Mouse (Mus musculus) forebrain, embryonic 15.5 days (tissue): Measurements from ENCODE around the gene Chid1. TPM values are rescaled to one million over a fixed set of nuclear protein-coding genes. Genes with fewer than 3 reads are reported as not detected.
A peak's percentile ranks its signal among the peaks of the same experiment; 100 is the strongest.

Experiments used
- ATAC-seq: fragments of 200-750 bp; cut with Nextera tagmentation; replicated peaks from 2 replicates; pipeline ENCODE4 v1.8.0; 2017; ENCODE audit warnings: mild to moderate bottlenecking, moderate TSS enrichment, moderate library complexity
- H3K27ac ChIP-seq: fragments of 300-500 bp; sonication (generic); replicated peaks from 2 replicates; pipeline ENCODE4 v1.5.1; 2015; ENCODE audit warnings: mild to moderate bottlenecking, inconsistent platforms
- H3K27me3 ChIP-seq: fragments of 300-500 bp; sonication (generic); 2 replicates; pipeline ENCODE4 v1.6.1; 2015; ENCODE audit warnings: inconsistent platforms
- H3K36me3 ChIP-seq: fragments of 300-500 bp; sonication (generic); 2 replicates; pipeline ENCODE4 v1.6.1; 2015; ENCODE audit warnings: mild to moderate bottlenecking, inconsistent platforms
- H3K4me1 ChIP-seq: fragments of 300-500 bp; sonication (generic); 2 replicates; pipeline ENCODE4 v1.6.1; 2015; ENCODE audit warnings: inconsistent platforms
- H3K4me2 ChIP-seq: fragments of 300-500 bp; sonication (generic); replicated peaks from 2 replicates; pipeline ENCODE4 v1.6.1; 2015; ENCODE audit warnings: mild to moderate bottlenecking, inconsistent platforms
- H3K4me3 ChIP-seq: fragments of 300-500 bp; sonication (generic); 2 replicates; pipeline ENCODE4 v1.5.1; 2015; ENCODE audit warnings: mild to moderate bottlenecking, inconsistent platforms
- H3K9ac ChIP-seq: fragments of 300-500 bp; sonication (generic); replicated peaks from 2 replicates; pipeline ENCODE4 v1.6.1; 2015; ENCODE audit warnings: mild to moderate bottlenecking, inconsistent platforms
- H3K9me3 ChIP-seq: fragments of 300-500 bp; sonication (generic); 2 replicates; pipeline ENCODE4 v1.6.1; 2016; ENCODE audit warnings: inconsistent platforms
- WGBS: fragments of 180-500 bp; shearing (Covaris S2); methylation state at CpG from one replicate; pipeline ENCODE4 v1.1.7; 2015; ENCODE audit warnings: mixed read lengths; 5-methylcytosine and 5-hydroxymethylcytosine counted together
- polyA plus RNA-seq: library from polyadenylated mRNA; unstranded; fragments of >200 nt; fragmentation: Nextera tagmentation; extraction: Ambion mirVana; gene quantifications from 2 replicates; pipeline ENCODE4 v1.2.1, GENCODE M21; 2015

Chid1 gene
- polyA plus RNA-seq, 1 experiment from 2014 or later: 33.7 TPM

GRCm38 (mm10) chr7:141464603-141465201, 75.0 kb downstream of the Chid1 start:
- peak overlapping the region; percentile 14; the same call in 1 of the 2 replicates for H3K4me3 ChIP-seq
- H3K36me3 ChIP-seq: peaks cover 4% of the 10 kb centered on the region; the same call in 1 of the 2 replicates
- no peak for ATAC-seq
- no peak overlapping the region for H3K27ac ChIP-seq
- H3K4me2 ChIP-seq: peak overlapping the region; percentile 8; the same call in 1 of the 2 replicates
- peaks cover 47% of the 10 kb centered on the region for H3K4me1 ChIP-seq
- peaks cover 69% of the 10 kb centered on the region for H3K27me3 ChIP-seq
- WGBS: 4% methylated on average over 38 of the region's 38 CpGs
- H3K9ac ChIP-seq: no peak overlapping the region
- no peaks in the 10 kb centered on the region for H3K9me3 ChIP-seq

GRCm38 (mm10) chr7:141463824-141464602, 75.6 kb downstream of the Chid1 start:
- no peak for ATAC-seq
- Histone ChIP-seq H3K4me3 (no peak overlapping the region), H3K4me2 (no peak overlapping the region), H3K4me1 (peaks cover 40% of the 10 kb centered on the region), H3K9me3 (no peaks in the 10 kb centered on the region), H3K27me3 (peaks cover 72% of the 10 kb centered on the region), H3K27ac (no peak overlapping the region), H3K9ac (no peak overlapping the region), H3K36me3 (peaks cover 5% of the 10 kb centered on the region; the same call in 1 of the 2 replicates)
- 24% methylated on average over 12 of the region's 12 CpGs for WGBS

DNA sequence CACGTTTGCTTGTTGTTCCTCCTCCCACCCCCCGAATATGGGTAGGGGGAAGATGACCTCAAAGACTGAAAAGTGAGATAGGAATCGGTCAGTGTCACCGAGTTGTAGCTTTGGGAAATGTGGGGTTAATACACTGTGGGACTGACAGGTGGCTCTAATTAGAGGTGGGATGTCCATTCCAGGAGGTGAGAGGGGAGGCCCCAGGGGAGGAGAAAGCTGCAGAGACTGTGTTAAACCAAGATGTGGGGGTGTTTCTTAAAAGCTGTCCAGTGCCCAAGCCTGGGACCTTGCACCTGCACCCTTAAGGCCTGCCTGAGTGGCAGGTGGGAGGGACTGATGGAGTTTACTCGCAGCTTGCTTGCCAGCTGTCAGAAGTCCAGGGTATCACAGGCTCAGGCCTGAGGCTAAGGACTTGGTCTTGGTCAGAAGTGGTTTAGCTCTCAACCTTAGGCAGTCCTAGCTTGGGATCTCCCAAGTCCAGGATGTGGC, 77.3 kb downstream of the Chid1 start:
- 12% methylated on average over 5 of the region's 5 CpGs for WGBS
- H3K27me3 ChIP-seq: peaks cover 72% of the 10 kb centered on the region
- peaks cover 24% of the 10 kb centered on the region for H3K4me1 ChIP-seq
- no peaks in the 10 kb centered on the region for H3K9me3 ChIP-seq
- H3K9ac ChIP-seq: no peak overlapping the region
- ATAC-seq: no peak
- no peak overlapping the region for H3K27ac ChIP-seq
- H3K4me3 ChIP-seq: peak overlapping the region; percentile 32
- H3K36me3 ChIP-seq: peaks cover 9% of the 10 kb centered on the region; the same call in 1 of the 2 replicates
- peak overlapping the region; percentile 54; the same call in 1 of the 2 replicates for H3K4me2 ChIP-seq

DNA sequence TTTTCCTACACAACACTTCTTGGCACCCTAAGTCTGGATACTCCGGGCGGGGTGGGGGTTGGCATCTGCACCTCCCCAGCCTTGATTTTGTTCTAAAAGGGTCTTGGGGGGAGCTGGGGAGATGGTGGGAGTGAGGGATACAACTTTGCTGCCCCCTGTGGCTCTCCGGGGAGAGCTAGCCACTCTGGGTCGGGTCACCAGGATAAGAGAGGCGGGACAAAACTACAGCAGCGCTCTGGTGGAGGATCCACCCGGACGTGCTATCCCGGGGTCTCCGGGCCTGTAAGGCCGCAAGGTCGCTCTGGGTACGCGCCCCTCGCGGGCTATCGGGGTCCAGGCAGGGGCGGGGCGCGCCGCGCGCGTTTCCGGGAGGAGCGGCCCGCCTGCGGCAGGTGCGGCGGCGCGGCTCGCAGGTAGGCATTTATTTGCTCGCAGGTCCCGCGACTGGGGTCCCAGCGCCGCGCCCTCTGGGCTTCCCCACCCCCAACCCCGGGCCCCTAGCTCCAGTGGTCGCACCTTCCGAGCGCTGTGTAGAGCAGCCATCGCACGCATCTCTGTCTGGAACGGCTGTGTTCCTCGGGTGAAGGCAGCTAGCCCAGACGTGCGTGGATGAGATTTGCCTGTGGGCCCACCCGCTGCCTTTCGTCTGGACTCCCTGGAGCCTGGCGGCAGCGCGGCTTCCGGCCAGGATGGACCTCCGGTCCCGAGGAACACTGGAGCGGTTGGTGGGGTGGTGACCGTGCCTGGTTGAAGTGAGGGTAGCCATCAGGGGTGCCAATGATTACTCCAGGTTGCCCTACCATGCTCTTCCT, 77.9 kb downstream of the Chid1 start:
- peak overlapping the region; percentile 30; the same call in 1 of the 2 replicates for H3K9ac ChIP-seq
- peak overlapping the region; percentile 54 for H3K4me2 ChIP-seq
- peaks cover 71% of the 10 kb centered on the region for H3K27me3 ChIP-seq
- H3K4me3 ChIP-seq: peak overlapping the region; percentile 32
- H3K9me3 ChIP-seq: no peaks in the 10 kb centered on the region
- WGBS: 3% methylated on average over 59 of the region's 59 CpGs
- H3K36me3 ChIP-seq: peaks cover 9% of the 10 kb centered on the region; the same call in 1 of the 2 replicates
- no peak overlapping the region for H3K27ac ChIP-seq
- H3K4me1 ChIP-seq: peaks cover 18% of the 10 kb centered on the region
- no peak for ATAC-seq

- peak within 1 kb of the TSS; percentile 32 for H3K4me3 ChIP-seq
- H3K36me3 ChIP-seq: peaks cover 9% of the 10 kb centered on the region; the same call in 1 of the 2 replicates
- no peaks in the 10 kb centered on the region for H3K9me3 ChIP-seq
- H3K4me1 ChIP-seq: peaks cover 26% of the 10 kb centered on the region
- peaks cover 60% of the 10 kb centered on the region for H3K27me3 ChIP-seq
- peak within 1 kb of the TSS; percentile 54 for H3K4me2 ChIP-seq
- ATAC-seq: no peak
- H3K9ac ChIP-seq: peak within 1 kb of the TSS; percentile 30; the same call in 1 of the 2 replicates
- 76% methylated on average over 15 of the region's 15 CpGs for WGBS
- H3K27ac ChIP-seq: no peak within 1 kb of the TSS
Observed at GRCm38 (mm10) chr7:141460391-141461113, 79.1 kb downstream of the Chid1 start, which contains the start of gene Cracr2b. Cracr2b (plus strand) TSS chr7:141461094.

GRCm38 (mm10) chr7:141460001-141460390, 79.7 kb downstream of the Chid1 start:
- Histone ChIP-seq H3K27me3 (peaks cover 55% of the 10 kb centered on the region), H3K4me3 (no peak overlapping the region), H3K27ac (no peak overlapping the region), H3K4me2 (no peak overlapping the region), H3K9me3 (no peaks in the 10 kb centered on the region), H3K9ac (no peak overlapping the region), H3K4me1 (peaks cover 29% of the 10 kb centered on the region), H3K36me3 (peaks cover 9% of the 10 kb centered on the region; the same call in 1 of the 2 replicates)
- ATAC-seq: no peak
- 86% methylated on average over 5 of the region's 5 CpGs for WGBS

DNA sequence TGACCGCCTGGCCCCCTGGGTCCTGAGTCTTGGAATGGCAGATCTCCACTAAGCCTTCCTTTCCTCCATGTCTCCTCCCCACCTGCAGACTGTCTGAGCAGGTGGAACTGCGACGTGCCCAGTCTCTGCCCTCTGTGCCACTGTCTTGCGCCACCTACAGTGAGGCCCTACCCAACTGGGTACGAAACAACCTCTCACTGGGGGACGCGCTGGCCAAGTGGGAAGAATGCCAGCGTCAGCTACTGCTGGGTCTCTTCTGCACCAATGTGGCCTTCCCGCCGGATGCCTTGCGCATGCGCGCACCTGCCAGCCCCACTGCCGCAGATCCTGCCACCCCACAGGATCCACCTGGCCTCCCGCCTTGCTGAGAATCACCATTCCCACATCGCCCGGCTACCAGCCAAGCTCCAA, 80.4 kb downstream of the Chid1 start:
- Histone ChIP-seq H3K4me1 (peaks cover 29% of the 10 kb centered on the region), H3K27ac (no peak overlapping the region), H3K4me2 (no peak overlapping the region), H3K27me3 (peaks cover 48% of the 10 kb centered on the region), H3K9me3 (no peaks in the 10 kb centered on the region), H3K36me3 (peaks cover 9% of the 10 kb centered on the region; the same call in 1 of the 2 replicates), H3K9ac (no peak overlapping the region), H3K4me3 (no peak overlapping the region)
- WGBS: 92% methylated on average over 17 of the region's 17 CpGs
- no peak for ATAC-seq

DNA sequence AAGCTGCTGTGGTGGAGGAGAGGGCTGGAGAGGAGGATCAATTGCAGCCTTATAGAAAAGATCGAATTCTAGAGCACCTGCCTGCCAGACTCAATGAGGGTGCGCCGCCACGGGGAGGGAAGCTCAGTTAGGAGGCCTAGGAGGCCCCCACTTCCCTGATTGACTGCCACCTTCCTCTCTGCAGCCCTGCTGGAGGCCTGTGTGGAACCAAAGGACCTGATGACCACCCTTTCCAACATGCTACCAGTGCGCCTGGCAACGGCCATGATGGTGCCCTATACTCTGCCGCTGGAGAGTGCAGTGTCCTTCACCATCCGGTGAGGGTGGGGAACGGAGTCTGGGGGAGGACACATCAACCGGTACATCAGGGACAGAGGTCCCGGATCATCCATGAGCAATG, 81.0 kb downstream of the Chid1 start:
- Histone ChIP-seq H3K27ac (no peak overlapping the region), H3K27me3 (peaks cover 42% of the 10 kb centered on the region), H3K9me3 (no peaks in the 10 kb centered on the region), H3K9ac (no peak overlapping the region), H3K4me3 (no peak overlapping the region), H3K36me3 (peaks cover 9% of the 10 kb centered on the region; the same call in 1 of the 2 replicates), H3K4me2 (no peak overlapping the region), H3K4me1 (peaks cover 29% of the 10 kb centered on the region)
- no peak for ATAC-seq
- WGBS: 93% methylated on average over 11 of the region's 11 CpGs

- 78% methylated on average over 15 of the region's 15 CpGs for WGBS
- Histone ChIP-seq H3K9me3 (no peaks in the 10 kb centered on the region), H3K27ac (no peak overlapping the region), H3K4me3 (no peak overlapping the region), H3K9ac (no peak overlapping the region), H3K4me1 (peaks cover 29% of the 10 kb centered on the region), H3K27me3 (peaks cover 36% of the 10 kb centered on the region), H3K36me3 (peaks cover 9% of the 10 kb centered on the region; the same call in 1 of the 2 replicates), H3K4me2 (no peak overlapping the region)
- ATAC-seq: no peak
Observed at GRCm38 (mm10) chr7:141457986-141458660, 81.5 kb downstream of the Chid1 start.

- Histone ChIP-seq H3K4me2 (no peak overlapping the region), H3K9ac (no peak overlapping the region), H3K9me3 (no peaks in the 10 kb centered on the region), H3K27ac (no peak overlapping the region), H3K4me1 (peaks cover 29% of the 10 kb centered on the region), H3K27me3 (peaks cover 27% of the 10 kb centered on the region), H3K4me3 (no peak overlapping the region), H3K36me3 (peaks cover 11% of the 10 kb centered on the region)
- 92% methylated on average over 14 of the region's 14 CpGs for WGBS
- no peak for ATAC-seq
Observed at GRCm38 (mm10) chr7:141457236-141457635, 82.4 kb downstream of the Chid1 start.
